Mouse (Mus musculus) kidney, adult 2 months (tissue): ENCODE measurements at regions not wholly inside any gene's neighbourhood (a gene's known extent, or its start where the extent isn't known, plus 50 kb on each side); places are given as distances from the start of the nearest gene placed in this dataset.

ENCODE experiments used
- DNase-seq: peaks from one replicate; pipeline ENCODE4 v3.0.0; 2021
- H3K27ac ChIP-seq: fragments of 200-500 bp; 2 replicates; pipeline ENCODE4 v1.5.1; 2012; ENCODE audit warnings: low read depth, low read length, control low read depth, inconsistent platforms; ENCODE audit not compliant: insufficient read depth
- H3K27me3 ChIP-seq: fragments of 200-500 bp; replicated peaks from 2 replicates; pipeline ENCODE4 v1.6.1; 2012; ENCODE audit warnings: mild to moderate bottlenecking, moderate library complexity, low read length, inconsistent platforms; ENCODE audit not compliant: control insufficient read depth, insufficient read depth
- H3K36me3 ChIP-seq: fragments of 200-500 bp; 2 replicates; pipeline ENCODE4 v1.6.1; 2012; ENCODE audit warnings: mild to moderate bottlenecking, moderate library complexity, low read length, inconsistent platforms; ENCODE audit not compliant: control insufficient read depth, insufficient read depth
- H3K4me1 ChIP-seq: fragments of 200-500 bp; 2 replicates; pipeline ENCODE4 v1.6.1; 2011; ENCODE audit warnings: low read length; ENCODE audit not compliant: control insufficient read depth, insufficient read depth
- H3K4me3 ChIP-seq: fragments of 200-500 bp; 2 replicates; pipeline ENCODE4 v1.5.1; 2011; ENCODE audit warnings: mild to moderate bottlenecking, low read depth, low read length, control low read depth; ENCODE audit not compliant: insufficient read depth
- CTCF ChIP-seq: fragments of 200-500 bp; conservative IDR thresholded peaks from 2 replicates; pipeline ENCODE4 v1.5.1; 2011; ENCODE audit warnings: low read depth, mild to moderate bottlenecking, control low read depth, low read length, moderate library complexity, mixed read lengths; ENCODE audit not compliant: insufficient read depth, insufficient read length
- POLR2A ChIP-seq: fragments of 200-500 bp; IDR thresholded peaks from one replicate; pipeline ENCODE4 v1.6.1; 2011; ENCODE audit warnings: low read depth, low read length, control low read depth
- WGBS: fragments of 180-500 bp; shearing (Covaris S2); methylation state at CpG from one replicate; pipeline ENCODE4 v1.1.7; 2018; 5-methylcytosine and 5-hydroxymethylcytosine counted together

DNA sequence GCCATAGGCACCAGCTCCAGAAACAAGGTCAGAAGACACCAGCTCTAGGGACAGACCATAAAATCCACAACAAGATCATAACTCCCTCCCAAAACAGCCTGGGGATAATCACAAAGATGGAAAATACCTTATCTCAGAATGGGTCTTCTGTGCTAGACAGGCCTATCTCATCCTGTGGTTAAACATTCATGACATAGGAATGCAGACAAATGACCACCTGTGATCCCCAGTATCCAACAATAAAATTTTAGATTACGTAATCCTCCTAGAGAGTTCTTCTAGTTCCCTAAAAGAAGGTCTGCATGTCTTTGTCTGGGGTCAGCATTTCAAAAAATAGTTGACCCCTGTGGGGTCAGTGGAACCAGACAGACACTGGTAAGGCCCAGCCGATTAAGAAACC, 158.4 kb upstream of the Vwde start:
- 65% methylated on average over 2 of the region's 2 CpGs for WGBS
- no peak for DNase-seq
- no peak overlapping the region for H3K4me3 ChIP-seq
- H3K36me3 ChIP-seq: no peaks in the 10 kb centered on the region; the same call in 1 of the 2 replicates
- TF ChIP-seq POLR2A (no peak), CTCF (no peak)
- H3K4me1 ChIP-seq: no peaks in the 10 kb centered on the region
- H3K27me3 ChIP-seq: no peaks in the 10 kb centered on the region
- no peak overlapping the region for H3K27ac ChIP-seq

GRCm38 (mm10) chr6:13380819-13381218, 156.1 kb upstream of the Vwde start:
- 63% methylated on average over 3 of the region's 3 CpGs for WGBS
- Histone ChIP-seq H3K4me1 (no peaks in the 10 kb centered on the region), H3K27ac (no peak overlapping the region), H3K27me3 (no peaks in the 10 kb centered on the region), H3K4me3 (no peak overlapping the region), H3K36me3 (no peaks in the 10 kb centered on the region; the same call in 1 of the 2 replicates)
- no peak for TF ChIP-seq CTCF
- TF ChIP-seq POLR2A: no peak
- DNase-seq: no peak

DNA sequence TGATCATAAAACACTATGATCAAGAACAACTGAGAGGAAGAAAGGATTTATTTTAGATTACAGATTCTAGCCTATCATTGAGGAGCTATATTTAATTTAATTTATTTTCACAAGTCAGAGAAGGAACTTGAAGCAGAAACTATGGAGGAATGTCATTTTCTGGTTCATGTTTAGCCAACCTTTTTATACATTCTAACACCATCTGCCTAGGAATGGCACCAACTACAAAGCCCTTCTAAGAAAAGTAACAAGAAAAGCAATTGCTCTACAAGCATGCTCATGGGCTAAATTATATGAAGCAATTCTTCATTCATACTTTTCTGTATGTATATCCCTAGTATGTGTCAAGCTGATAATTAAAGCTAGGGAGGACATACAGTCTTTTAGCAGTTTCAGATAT, 155.0 kb upstream of the Vwde start:
- Histone ChIP-seq H3K4me1 (no peaks in the 10 kb centered on the region), H3K36me3 (no peaks in the 10 kb centered on the region; the same call in 1 of the 2 replicates)
- TF ChIP-seq CTCF (no peak), POLR2A (no peak)

GRCm38 (mm10) chr6:13373896-13374295, 149.1 kb upstream of the Vwde start:
- no peaks in the 10 kb centered on the region for H3K36me3 ChIP-seq
- no peak for TF ChIP-seq CTCF
- TF ChIP-seq POLR2A: no peak
- no peak overlapping the region for H3K27ac ChIP-seq
- WGBS: 71% methylated on average over 1 of the region's 1 CpGs
- no peaks in the 10 kb centered on the region for H3K27me3 ChIP-seq
- no peaks in the 10 kb centered on the region for H3K4me1 ChIP-seq
- H3K4me3 ChIP-seq: no peak overlapping the region
- DNase-seq: no peak

More for the DNA sequence above, 155.0 kb upstream of the Vwde start:
- no peak for DNase-seq
- no peak overlapping the region for H3K27ac ChIP-seq
- no peaks in the 10 kb centered on the region for H3K27me3 ChIP-seq
- no peak overlapping the region for H3K4me3 ChIP-seq

GRCm38 (mm10) chr6:13369709-13370296, 145.0 kb upstream of the Vwde start:
- Histone ChIP-seq H3K36me3 (no peaks in the 10 kb centered on the region), H3K27ac (no peak overlapping the region), H3K27me3 (no peaks in the 10 kb centered on the region), H3K4me1 (no peaks in the 10 kb centered on the region), H3K4me3 (no peak overlapping the region)
- TF ChIP-seq CTCF: no peak
- TF ChIP-seq POLR2A: no peak
- DNase-seq: no peak
